Mouse (Mus musculus) embryo, embryonic 10.5 days (tissue): ENCODE measurements around the gene Pbx2.
A peak's percentile ranks its signal among the peaks of the same experiment; 100 is the strongest.

ENCODE experiments used
- DNase-seq: peaks from one replicate; pipeline ENCODE4 v3.0.0-alpha.2; 2015; ENCODE audit warnings: low spot score

Gene Pbx2

DNA sequence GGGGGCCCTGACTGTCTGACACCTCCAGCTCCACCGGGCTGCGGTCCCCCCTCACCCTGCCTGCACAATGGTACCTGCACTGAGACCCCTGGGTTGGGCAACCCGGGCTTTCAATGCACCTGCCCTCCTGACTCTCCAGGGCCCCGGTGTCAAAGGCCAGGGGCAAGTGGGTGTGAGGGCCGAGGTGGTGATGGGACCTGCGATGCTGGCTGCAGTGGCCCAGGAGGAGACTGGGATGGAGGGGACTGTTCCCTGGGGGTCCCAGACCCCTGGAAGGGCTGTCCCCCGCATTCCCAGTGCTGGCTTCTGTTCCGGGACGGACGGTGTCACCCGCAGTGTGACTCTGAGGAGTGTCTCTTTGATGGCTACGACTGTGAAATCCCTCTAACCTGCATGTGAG is 8.5 kb upstream of the Pbx2 start:
- no peak for DNase-seq

GRCm38 (mm10) chr17:34583397-34583796 is 7.7 kb upstream of the Pbx2 start:
- DNase-seq = no peak

DNA sequence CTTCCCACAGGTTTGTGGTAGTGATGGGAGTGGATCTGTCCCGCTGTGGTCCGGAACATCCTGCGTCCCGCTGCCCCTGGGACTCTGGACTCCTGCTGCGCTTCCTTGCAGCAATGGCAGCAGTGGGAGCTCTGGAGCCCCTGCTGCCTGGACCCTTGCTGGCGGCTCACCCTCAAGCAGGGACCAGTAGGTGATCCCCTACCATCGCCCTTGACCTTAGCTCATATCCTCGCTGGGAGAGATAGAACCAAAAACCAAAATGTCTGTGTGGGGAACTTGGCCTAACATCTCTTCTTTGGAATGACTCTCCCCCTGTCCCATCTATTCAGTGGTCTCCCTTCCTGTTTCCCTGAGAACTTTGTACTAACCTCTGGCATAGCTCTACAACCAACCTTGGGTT is 7.2 kb upstream of the Pbx2 start:
- DNase-seq = no peak

DNA sequence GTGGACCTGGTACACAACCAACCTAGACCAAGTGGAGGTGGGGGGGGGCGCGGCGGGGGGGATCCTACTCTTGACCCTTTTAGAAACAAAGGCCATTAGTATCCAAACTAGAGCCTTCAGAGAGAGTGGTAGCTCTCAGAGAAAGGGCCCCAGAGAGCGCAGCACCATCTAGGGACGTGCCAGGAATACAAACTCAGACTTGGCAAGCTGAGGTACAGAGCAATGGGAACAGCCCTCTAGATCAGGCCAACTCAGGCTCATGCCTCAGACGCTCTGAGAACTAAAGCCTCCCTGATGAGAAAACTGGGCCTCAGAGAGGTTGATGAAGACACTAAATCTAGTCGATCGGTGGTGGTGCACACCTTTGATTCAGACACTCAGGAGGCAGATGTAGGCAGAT is 5.9 kb upstream of the Pbx2 start:
- no peak for DNase-seq

DNA sequence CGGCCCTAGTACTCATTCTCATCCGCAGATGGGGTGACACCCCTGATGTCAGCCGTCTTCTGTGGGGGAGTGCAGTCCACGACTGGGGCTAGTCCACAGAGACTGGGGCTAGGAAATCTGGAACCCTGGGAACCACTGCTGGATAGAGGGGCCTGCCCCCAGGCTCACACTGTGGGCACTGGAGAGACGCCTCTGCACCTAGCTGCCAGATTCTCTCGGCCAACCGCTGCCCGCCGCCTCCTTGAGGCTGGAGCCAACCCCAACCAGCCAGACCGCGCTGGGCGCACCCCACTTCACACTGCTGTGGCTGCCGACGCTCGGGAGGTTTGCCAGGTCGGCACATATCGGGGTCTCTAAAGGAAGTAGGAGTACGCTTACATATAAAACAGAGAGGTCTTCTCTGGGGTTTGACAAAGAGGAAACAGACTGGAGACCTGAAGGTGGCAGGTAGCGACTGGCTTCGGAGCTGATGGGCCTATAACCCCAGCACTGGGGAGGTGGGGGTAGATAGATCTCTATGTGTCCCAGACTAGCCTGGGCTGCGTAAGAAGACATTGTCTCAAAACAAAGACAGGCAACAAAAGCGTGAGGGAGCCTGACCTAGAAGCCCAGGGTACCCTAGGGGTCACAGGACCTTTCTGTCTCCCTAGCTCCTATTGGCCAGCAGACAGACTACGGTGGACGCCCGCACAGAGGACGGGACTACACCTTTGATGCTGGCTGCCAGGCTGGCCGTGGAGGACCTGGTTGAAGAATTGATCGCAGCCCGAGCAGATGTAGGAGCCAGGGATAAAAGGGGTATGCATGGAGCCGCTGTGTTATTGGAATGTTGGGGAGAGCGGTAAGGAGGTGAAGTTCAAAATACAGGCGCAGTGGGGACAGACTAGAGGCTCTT is 4.9 kb upstream of the Pbx2 start:
- peak; percentile 76 for DNase-seq

GRCm38 (mm10) chr17:34586796-34587422 is 4.2 kb upstream of the Pbx2 start:
- peak; percentile 96 for DNase-seq

- DNase-seq = peak; percentile 94
These were observed 3.6 kb upstream of the Pbx2 start for GRCm38 (mm10) chr17:34587423-34587811.

DNA sequence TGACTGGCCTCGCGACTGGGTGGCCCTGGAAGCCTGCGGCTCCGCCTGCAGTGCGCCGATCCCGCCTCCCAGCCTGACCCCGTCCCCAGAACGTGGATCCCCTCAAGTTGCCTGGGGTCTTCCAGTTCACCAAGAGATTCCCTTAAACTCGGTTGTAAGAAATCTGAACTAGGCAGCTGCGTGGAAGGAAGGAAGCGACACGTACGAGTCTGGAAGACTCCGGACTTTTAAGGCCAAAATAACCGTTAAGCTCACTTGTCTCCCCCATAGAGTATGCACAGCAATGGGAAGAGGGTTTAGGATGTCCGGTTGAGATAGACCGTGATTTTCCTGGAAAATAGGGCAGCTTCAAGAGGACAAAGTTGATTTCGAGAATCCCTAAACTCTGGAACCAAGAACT is 3.3 kb upstream of the Pbx2 start:
- no peak for DNase-seq

- DNase-seq = no peak
These were observed 2.3 kb upstream of the Pbx2 start for GRCm38 (mm10) chr17:34588767-34589166.

- DNase-seq = no peak
These were observed 1.9 kb upstream of the Pbx2 start for GRCm38 (mm10) chr17:34589206-34589605.

DNA sequence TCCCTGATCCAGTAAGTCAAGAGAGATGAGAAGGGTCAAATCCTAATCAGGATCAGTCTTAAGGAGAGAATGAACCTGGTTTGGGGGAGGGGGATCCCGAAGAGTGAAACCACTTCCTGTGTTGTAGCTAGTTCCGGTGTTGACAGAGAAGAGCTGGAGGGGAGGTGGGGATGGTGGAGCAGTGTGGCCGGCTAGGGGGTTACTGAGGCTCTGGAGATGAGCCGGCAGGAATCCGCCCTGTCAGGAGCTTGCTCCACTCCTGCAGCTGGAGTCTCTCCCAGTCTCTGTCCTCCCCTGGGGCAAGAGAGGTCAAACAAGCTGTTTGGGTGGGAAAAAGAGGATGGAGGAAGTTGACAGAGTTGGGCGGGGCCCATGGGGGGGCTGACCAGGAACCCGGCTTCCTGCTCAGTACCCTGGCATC is 1.4 kb upstream of the Pbx2 start, which contains the start of gene Gpsm3:
TSS of gene Gpsm3 (plus strand) at position 126 of the 421 bp plus-strand sequence.
- peak; percentile 52 for DNase-seq

DNA sequence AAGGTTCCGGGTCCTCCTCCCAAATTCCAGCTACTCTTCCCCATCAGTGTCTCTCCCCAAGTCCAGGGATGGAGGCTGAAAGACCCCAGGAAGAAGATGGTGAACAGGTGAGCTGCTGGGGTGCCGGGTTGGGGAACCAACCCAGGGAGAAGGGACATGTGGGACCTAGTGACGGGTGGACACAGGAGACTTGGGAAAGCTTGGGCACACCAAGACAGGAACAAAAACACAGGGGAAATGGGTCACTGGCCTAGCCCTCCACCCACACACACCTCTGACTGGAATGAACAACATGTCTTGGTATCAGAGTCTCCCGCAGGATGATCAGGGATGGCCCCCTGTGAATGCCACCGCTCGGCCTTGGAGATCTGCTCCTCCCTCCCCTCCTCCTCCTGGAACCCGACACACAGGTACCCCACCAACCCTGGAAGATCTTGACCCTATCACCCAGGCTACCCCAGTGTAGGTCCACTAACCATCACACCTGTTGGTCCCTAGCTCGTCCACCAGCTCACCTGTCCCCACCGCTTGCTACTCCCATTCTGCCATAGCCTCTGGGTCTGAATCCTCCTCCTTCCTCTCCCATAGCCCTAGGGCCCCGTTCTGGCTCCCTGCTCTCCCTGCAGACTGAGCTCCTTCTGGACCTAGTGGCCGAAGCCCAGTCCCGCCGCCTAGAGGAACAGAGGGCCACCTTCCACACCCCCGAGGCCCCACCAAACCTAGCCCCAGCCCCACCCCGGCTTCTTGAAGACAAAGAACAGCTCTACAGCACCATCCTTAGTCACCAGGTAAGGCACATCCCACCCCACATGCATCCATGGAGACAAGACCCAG is 695 bp upstream of the Pbx2 start:
- no peak for DNase-seq

DNA sequence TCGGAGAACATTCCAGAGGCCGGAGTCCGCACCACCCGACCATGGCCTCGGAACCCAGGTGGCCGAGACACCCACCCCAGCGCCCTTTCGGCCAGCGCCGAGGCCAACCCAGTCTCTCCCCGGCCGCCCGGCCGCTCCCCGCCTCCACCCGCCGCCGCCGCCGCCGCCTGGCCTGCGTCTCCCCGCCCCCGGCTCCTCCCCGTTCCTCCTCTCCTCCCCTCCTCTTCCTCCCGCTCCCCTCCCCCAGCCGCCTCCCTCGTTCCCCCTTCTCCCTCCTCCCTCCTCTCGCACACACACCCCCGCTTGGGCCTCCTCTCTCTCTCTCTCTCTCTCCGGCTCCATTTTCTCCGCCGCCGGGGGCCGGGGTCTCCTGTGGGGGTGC is 919 bp downstream of the Pbx2 start:
- peak; percentile 94 for DNase-seq

DNA sequence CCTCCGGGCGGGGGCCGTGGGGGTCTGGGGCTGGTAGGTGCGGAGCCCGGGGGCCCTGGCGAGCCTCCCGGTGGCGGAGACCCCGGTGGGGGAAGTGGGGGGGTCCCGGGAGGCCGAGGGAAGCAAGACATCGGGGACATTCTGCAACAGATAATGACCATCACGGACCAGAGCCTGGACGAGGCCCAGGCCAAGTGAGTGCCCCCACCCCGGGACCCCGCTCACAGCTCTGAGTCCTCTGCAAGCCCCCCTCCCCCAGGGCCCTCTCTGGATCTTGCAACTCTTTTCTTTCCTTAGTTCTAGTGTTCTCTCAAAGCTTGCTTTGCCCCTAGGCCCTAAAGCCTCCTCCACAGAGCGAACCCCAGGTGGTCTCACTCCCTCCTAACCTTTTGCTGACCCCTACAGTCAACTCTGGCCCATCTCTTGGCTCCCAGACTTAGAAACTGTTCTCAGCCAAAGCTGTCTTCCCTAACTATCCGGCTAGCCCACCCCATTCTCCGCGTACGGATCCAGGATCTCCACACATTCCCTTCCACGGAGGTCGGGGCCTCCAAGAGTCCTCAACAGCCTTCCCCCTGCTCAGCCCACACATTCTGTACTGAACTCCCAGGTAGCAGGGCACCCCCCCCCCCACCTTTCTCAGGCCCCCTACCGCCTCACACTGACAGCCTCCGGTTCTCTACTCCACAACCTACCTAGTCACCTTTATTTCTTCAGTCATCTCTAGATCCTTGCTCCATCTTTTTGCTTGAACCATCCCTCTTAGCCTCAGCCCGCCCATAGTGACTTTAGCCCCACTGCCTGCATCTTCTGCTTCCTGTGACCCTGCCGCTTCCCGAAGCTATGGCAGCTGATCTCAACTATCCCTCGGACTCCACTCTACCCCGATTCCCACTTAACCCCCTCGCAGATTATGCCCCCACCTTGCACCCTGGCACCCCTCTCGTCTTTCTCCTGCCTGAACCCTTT is 1.8 kb downstream of the Pbx2 start:
- DNase-seq = peak; percentile 74

DNA sequence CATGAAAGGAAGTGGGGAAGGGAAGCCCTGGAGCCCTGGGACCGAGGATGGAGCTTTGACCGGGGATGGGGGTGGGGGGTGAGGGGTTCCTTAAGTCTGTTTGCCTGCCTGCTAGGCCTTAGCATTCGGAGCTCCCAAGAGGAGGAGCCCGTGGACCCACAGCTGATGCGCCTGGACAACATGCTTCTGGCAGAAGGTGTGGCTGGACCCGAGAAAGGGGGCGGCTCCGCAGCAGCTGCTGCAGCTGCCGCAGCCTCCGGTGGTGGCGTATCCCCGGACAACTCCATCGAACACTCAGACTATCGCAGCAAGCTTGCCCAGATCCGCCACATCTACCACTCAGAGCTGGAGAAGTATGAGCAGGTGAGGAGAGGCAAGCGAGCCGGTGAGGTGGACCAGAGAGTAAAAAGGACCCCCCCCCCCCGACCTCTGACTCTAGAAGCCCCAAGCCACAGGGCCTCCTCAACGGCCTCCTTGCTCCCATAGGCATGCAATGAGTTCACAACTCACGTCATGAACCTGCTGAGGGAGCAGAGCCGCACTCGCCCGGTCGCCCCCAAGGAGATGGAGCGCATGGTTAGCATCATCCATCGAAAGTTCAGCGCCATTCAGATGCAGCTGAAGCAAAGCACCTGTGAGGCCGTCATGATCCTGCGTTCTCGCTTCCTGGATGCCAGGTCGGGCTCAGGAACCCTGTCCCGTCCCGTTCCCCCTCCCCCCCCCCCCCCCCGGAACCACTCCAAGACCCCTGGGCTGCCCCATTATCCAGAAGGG is 2.9 kb downstream of the Pbx2 start:
- peak; percentile 43 for DNase-seq

DNA sequence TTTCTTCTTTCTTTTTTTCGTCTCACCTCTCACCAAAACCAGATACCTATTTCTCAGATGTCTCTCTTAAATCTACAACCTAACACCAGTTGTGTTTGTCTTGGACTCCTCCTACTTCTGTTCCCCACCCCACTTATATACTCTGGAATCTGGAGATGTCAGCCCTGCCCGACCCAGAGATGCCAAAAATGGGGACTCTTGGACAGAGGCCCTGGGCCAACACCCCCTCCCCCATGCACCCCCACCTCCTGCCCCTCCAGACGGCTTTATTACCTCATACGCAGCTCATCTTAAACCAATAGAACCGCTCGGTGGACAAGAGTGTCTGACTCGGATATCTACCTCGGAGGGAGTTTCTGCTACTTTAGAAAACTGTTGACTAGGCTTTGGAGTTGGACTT is 5.0 kb downstream of the Pbx2 start:
- DNase-seq = no peak

- DNase-seq = no peak
These were observed 6.6 kb downstream of the Pbx2 start, which contains the start of gene Ager for GRCm38 (mm10) chr17:34597566-34598095. Ager (plus strand) TSS chr17:34597862.

DNA sequence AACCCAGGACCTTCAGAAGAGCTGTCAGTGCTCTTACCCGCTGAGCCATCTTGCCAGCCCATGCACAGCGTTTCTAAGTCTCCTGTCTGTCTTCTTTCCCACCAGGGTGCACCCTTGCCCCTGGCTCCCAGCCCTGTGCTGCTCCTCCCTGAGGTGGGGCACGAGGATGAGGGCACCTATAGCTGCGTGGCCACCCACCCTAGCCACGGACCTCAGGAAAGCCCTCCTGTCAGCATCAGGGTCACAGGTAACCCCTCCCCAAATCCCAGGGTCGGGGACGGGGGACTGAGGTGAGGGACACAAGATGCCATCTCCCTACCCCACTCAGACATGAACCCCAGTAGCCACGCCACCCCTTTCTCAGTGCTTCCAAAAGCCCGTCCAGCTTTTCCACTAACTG is 8.8 kb downstream of the Pbx2 start:
- DNase-seq = no peak

- no peak for DNase-seq
These were observed 10.7 kb downstream of the Pbx2 start for GRCm38 (mm10) chr17:34601796-34602195.

DNA sequence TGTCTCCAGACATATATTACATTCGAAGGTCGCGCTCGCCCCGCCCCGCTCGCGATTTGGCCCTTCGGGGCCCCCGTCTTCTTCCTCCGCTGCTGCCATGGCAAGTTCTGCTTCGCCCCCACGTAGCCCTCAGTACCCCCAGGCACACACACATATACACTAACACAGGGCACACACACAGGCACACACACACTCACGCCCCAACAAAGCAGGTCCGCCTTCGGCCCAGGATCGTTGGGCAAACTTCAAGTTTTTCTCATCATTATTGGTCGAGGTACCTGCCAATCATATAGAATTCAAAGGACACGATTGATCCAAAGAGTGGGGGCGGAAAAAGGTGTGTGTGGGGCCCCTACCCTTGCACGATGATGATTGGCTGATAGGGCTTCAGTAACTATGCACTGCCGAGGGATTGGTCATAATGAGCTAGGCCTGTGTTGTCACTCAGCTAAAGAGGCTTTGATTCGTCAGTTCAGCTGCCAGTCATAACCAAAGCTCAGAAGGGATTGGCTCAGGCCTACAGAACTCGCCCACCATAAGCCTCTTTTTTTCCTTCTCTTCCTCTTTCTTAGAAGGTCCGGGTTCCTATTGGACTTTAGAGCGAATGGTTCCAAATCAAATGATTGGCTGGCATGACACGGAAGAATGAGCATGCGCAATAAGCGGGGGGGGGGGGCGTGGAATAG is 12.5 kb downstream of the Pbx2 start, which contains the start of gene Rnf5:
TSS of gene Rnf5 (minus strand) at position 316 of the 686 bp plus-strand sequence.
- DNase-seq = peak; percentile 100
